Mouse (Mus musculus): Measurements from ENCODE around the gene Gm49392. TPM values are rescaled to one million over a fixed set of nuclear protein-coding genes. Genes with fewer than 3 reads are reported as not detected.

The Gm49392 gene
- total and polyA plus RNA-seq, 2 experiments from 2014 or later = not detected

DNA sequence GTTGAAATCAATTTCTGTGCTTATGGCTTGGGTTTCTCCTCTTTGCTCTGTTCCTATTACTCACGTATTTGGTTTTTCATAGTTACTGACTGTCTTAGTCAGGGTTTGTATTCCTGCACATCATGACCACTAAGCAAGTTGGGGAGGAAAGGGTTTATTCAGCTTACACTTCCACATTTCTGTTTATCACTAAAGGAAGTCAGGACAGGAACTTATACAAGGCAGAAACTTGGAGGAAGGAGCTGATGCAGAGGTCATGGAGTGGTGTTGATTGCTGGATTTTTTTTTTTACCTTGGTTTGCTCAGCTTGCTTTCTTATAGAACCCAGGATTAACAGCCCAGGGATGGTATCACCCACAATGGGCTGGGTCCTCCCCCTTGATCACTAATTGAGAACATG is 4.4 kb downstream of the Gm49392 start:
- Histone ChIP-seq H3K27ac (ENCODE audit: low read depth, low read length) (no peak overlapping the region), H3K9me3 (ENCODE audit: low read length) (0 out of 2 replicates have a peak, but pooled peaks cover 5% of the 10 kb centered on the region), H3K36me3 (ENCODE audit: insufficient read depth) (no peaks in the 10 kb centered on the region), H3K27me3 (ENCODE audit: insufficient read depth, low read length) (no peaks in the 10 kb centered on the region), H3K4me3 (ENCODE audit: low read depth, low read length) (no peak overlapping the region), H3K4me2 (ENCODE audit: low read depth) (no peak overlapping the region), H3K9ac (no peak overlapping the region), H3K4me1 (ENCODE audit: insufficient read depth) (no peaks in the 10 kb centered on the region)
- WGBS = 96% methylated on average over 1 of the region's 1 CpGs
- no peak for TF ChIP-seq CTCF (IDR thresholded peaks at IDR 0.05; ENCODE audit: low read depth)
- ATAC-seq (no peak), DNase-seq (no peak)

DNA sequence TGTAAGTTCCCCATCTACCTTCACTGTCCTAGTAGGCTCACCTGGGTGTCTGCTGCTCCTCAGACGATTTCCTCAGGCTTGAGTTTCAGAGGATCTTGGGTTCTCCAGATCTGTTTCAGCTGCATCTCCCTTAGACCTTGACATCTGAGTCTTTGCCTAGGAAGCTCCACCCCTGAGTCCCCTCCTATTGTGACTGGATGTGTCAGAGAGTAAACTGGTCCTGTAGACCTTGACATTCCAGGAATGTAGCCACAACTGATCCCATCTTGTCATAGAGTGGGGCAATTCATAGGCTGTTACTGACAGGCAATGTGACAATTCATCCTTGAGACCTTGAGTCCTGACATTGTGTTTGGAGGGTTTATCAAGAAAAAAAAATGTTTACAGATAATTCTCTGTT is 32.4 kb downstream of the Gm49392 start, which contains the start of gene 4930486L24Rik:
4930486L24Rik (minus strand) TSS at position 195 of the 400 bp plus-strand sequence.
- no peak within 1 kb of the TSS for H3K27ac ChIP-seq (ENCODE audit: low read depth, low read length)
- H3K4me1 ChIP-seq (ENCODE audit: insufficient read depth) = no peaks in the 10 kb centered on the region
- no peak within 1 kb of the TSS for H3K9ac ChIP-seq
- H3K36me3 ChIP-seq (ENCODE audit: insufficient read depth) = no peaks in the 10 kb centered on the region
- ATAC-seq = no peak
- DNase-seq = no peak
- no peak within 1 kb of the TSS for H3K4me2 ChIP-seq (ENCODE audit: low read depth)
- TF ChIP-seq CTCF (IDR thresholded peaks at IDR 0.05; ENCODE audit: low read depth) = no peak
- H3K9me3 ChIP-seq (ENCODE audit: low read length) = no peaks in the 10 kb centered on the region
- 67% methylated on average over 1 of the region's 1 CpGs for WGBS
- no peak within 1 kb of the TSS for H3K4me3 ChIP-seq (ENCODE audit: low read depth, low read length)
- H3K27me3 ChIP-seq (ENCODE audit: insufficient read depth, low read length) = no peaks in the 10 kb centered on the region

DNA sequence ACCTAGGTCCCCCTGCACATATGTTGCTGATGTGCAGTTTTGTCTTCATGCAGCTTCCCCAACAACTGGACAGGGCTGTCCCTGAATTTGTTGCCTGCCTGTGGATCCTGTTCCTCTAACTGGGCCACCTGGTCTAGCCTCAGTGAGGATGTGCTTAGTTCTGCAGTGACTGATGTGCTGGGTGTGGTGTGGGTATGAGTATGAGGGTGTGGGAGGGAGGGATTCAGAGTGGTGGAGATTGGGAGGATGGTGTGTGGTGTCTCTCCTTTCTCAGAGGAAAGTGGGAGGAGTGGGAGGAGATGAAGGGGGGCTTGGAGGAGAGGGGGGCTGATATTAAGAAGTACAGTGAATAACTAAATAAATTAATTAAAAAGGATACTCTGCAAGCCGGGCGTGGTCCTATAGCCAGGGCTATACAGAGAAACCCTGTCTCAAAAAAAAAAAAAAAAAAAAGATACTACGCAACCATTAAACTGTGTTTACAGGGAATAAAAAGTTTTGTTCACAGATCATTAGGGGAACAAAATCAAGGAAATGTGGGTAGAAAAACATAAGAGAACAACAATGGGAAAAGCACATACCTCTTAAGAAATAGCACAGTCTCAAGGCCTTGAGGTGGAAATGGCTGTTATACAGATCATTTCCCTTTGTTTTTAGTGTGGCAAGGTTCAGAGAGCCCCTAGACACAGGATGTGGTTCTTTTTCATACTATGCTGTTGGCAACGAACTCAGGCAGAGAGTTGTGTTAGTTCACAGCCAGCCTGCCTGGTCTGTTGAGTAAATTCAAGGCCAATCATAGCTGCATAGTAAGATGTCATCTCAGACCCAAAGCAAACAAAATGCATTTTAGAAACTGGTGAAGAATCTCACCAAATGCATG is 48.2 kb downstream of the Gm49392 start:
- no peak for TF ChIP-seq CTCF (IDR thresholded peaks at IDR 0.05; ENCODE audit: low read depth)
- Histone ChIP-seq H3K36me3 (ENCODE audit: insufficient read depth) (no peaks in the 10 kb centered on the region), H3K4me2 (ENCODE audit: low read depth) (no peak overlapping the region), H3K27ac (ENCODE audit: low read depth, low read length) (no peak overlapping the region), H3K4me1 (ENCODE audit: insufficient read depth) (no peaks in the 10 kb centered on the region), H3K9ac (no peak overlapping the region), H3K4me3 (ENCODE audit: low read depth, low read length) (no peak overlapping the region), H3K27me3 (ENCODE audit: insufficient read depth, low read length) (no peaks in the 10 kb centered on the region), H3K9me3 (ENCODE audit: low read length) (no peaks in the 10 kb centered on the region)
- DNase-seq (no peak), ATAC-seq (no peak)
- 87% methylated on average over 4 of the region's 4 CpGs for WGBS

DNA sequence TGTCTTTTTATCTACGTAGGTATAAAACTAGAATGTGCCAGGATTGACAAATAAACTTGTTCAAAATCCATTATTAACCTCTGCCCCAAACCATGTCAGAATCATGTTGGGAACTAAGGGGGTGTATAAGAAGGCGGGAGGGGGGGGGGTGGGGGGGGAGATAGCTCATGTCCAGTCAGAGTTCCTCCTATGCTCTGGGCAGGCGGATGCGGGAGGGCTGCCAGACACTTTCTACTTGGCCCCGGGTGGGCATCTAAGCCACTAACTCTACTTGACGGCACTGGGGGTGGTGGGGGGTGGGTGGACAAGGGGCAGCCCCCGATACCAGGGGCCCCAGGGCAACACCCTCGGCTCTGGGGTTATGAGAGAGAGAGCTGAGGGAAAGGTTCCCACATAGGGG is 53.5 kb downstream of the Gm49392 start:
- Histone ChIP-seq H3K4me3 (ENCODE audit: low read depth, low read length) (no peak overlapping the region), H3K4me2 (ENCODE audit: low read depth) (no peak overlapping the region), H3K4me1 (ENCODE audit: insufficient read depth) (no peaks in the 10 kb centered on the region), H3K9ac (no peak overlapping the region), H3K9me3 (ENCODE audit: low read length) (no peaks in the 10 kb centered on the region), H3K27me3 (ENCODE audit: insufficient read depth, low read length) (no peaks in the 10 kb centered on the region), H3K36me3 (ENCODE audit: insufficient read depth) (no peaks in the 10 kb centered on the region), H3K27ac (ENCODE audit: low read depth, low read length) (no peak overlapping the region)
- 83% methylated on average over 8 of the region's 8 CpGs for WGBS
- DNase-seq = no peak
- TF ChIP-seq CTCF (IDR thresholded peaks at IDR 0.05; ENCODE audit: low read depth) = no peak
- ATAC-seq = no peak

DNA sequence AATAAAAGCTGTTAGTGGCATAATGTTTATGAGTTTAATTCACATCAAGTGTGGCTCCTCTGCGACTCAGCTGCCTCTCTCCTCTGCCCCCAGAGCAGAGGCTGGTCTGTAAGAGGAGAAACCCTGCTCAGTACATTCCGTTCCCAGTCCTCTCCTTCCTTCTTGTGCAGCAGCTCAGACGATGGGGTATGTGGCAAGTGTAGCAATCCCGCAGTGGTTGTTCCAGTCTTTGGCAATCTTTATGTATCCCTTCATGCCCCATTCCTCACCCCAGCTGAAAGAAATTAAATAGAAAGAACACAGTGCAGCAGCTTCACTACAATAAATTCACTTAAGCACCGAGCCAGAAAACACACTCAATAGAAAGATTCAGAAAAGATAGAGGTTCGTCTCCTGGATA is 54.0 kb downstream of the Gm49392 start:
- H3K27ac ChIP-seq (ENCODE audit: low read depth, low read length) = no peak overlapping the region
- 82% methylated on average over 6 of the region's 6 CpGs for WGBS
- no peak overlapping the region for H3K9ac ChIP-seq
- no peaks in the 10 kb centered on the region for H3K9me3 ChIP-seq (ENCODE audit: low read length)
- DNase-seq = no peak
- no peak overlapping the region for H3K4me2 ChIP-seq (ENCODE audit: low read depth)
- H3K4me3 ChIP-seq (ENCODE audit: low read depth, low read length) = no peak overlapping the region
- H3K27me3 ChIP-seq (ENCODE audit: insufficient read depth, low read length) = no peaks in the 10 kb centered on the region
- H3K4me1 ChIP-seq (ENCODE audit: insufficient read depth) = no peaks in the 10 kb centered on the region
- TF ChIP-seq CTCF (IDR thresholded peaks at IDR 0.05; ENCODE audit: low read depth) = no peak
- ATAC-seq = no peak
- no peaks in the 10 kb centered on the region for H3K36me3 ChIP-seq (ENCODE audit: insufficient read depth)

DNA sequence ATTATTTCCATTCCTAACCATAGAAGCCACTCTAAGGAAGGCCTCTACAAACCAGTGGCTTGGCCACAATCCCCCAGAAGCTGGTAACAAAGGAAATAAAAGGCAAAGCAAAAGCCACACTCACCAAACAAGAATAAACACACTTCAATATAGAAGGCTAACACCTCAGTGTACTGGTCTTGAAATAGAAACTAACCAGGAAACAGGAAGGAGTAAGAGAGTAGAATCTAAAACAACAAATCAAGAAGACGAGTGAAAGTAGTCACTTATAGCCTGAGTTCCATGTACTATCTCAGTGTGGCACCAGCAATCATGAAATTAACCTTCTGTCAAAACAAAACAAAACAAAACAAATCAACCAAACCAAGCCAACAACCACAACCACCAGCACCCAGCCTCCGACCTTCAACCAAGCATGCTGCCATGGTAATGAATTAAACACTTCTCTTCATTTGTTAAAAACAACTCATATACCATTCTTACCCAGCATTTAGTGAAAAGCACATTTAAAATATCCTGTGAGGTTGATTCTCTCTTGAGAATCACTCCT is 57.3 kb downstream of the Gm49392 start:
- Histone ChIP-seq H3K36me3 (ENCODE audit: insufficient read depth) (no peaks in the 10 kb centered on the region), H3K27me3 (ENCODE audit: insufficient read depth, low read length) (no peaks in the 10 kb centered on the region), H3K4me1 (ENCODE audit: insufficient read depth) (no peaks in the 10 kb centered on the region), H3K9ac (no peak overlapping the region), H3K27ac (ENCODE audit: low read depth, low read length) (no peak overlapping the region), H3K9me3 (ENCODE audit: low read length) (no peaks in the 10 kb centered on the region), H3K4me3 (ENCODE audit: low read depth, low read length) (no peak overlapping the region), H3K4me2 (ENCODE audit: low read depth) (no peak overlapping the region)
- WGBS = 85% methylated on average over 2 of the region's 2 CpGs
- TF ChIP-seq CTCF (IDR thresholded peaks at IDR 0.05; ENCODE audit: low read depth) = no peak
- DNase-seq = no peak
- no peak for ATAC-seq

DNA sequence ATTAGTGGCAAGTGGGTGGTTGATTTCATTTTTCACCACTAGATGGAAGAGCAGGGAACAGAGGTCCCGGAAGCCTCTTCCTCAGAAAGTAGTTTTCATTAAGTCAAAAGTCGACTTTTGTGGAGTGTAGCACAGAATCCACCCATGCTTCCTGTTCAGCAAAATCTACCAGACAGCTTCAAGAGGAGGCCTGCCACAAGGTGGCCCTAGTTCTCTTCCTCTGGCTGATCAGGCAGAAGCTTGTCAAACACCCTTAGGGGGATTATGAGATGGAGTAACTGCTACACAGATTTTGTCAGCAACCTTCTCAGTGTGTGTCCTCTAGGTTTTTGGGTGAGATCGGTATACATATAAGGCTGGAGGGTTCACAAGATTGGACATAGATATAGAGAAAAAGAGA is 70.6 kb downstream of the Gm49392 start:
- Histone ChIP-seq H3K27ac (ENCODE audit: low read depth, low read length) (no peak overlapping the region), H3K4me1 (ENCODE audit: insufficient read depth) (no peaks in the 10 kb centered on the region), H3K27me3 (ENCODE audit: insufficient read depth, low read length) (no peaks in the 10 kb centered on the region), H3K9ac (no peak overlapping the region), H3K4me3 (ENCODE audit: low read depth, low read length) (no peak overlapping the region), H3K4me2 (ENCODE audit: low read depth) (no peak overlapping the region), H3K9me3 (ENCODE audit: low read length) (no peaks in the 10 kb centered on the region), H3K36me3 (ENCODE audit: insufficient read depth) (no peaks in the 10 kb centered on the region)
- DNase-seq (no peak), ATAC-seq (no peak)
- peak; percentile 34 for TF ChIP-seq CTCF (IDR thresholded peaks at IDR 0.05; ENCODE audit: low read depth)
- WGBS = 71% methylated on average over 3 of the region's 3 CpGs
